Mouse (Mus musculus) embryonic fibroblast, embryonic 13.5 days (primary cell): ENCODE results near the gene Ttc28.

Source experiments
- CTCF ChIP-seq: IDR thresholded peaks from 2 replicates; pipeline ENCODE4 v1.5.1; 2011; ENCODE audit warnings: mild to moderate bottlenecking, control low read depth, low read length, moderate library complexity, borderline replicate concordance; ENCODE audit not compliant: insufficient read depth
- POLR2A ChIP-seq: IDR thresholded peaks from 2 replicates; pipeline ENCODE4 v1.6.1; 2011; ENCODE audit warnings: low read depth, mild to moderate bottlenecking, control low read depth, low read length, moderate library complexity

GRCm38 (mm10) chr5:111123050-111123746, 243.6 kb downstream of the Ttc28 start:
- TF ChIP-seq POLR2A (no peak), CTCF (no peak)
